Mouse (Mus musculus) hindbrain, embryonic 14.5 days (tissue): Measurements from ENCODE around the gene Zfp280b. TPM values are rescaled to one million over a fixed set of nuclear protein-coding genes. Genes with fewer than 3 reads are reported as not detected.

Experiments used
- ATAC-seq: fragments of 200-750 bp; cut with Nextera tagmentation; 2 replicates; pipeline ENCODE4 v1.8.0; 2017; ENCODE audit warnings: moderate number of reproducible peaks, mild to moderate bottlenecking, moderate TSS enrichment, moderate library complexity; ENCODE audit not compliant: low FRiP score
- DNase-seq: peaks from one replicate; pipeline ENCODE4 v3.0.0-alpha.2; 2015; ENCODE audit warnings: low spot score
- H3K27ac ChIP-seq: fragments of 300-500 bp; sonication (generic); 2 replicates; pipeline ENCODE4 v1.5.1; 2014; ENCODE audit warnings: mild to moderate bottlenecking, moderate library complexity
- H3K27me3 ChIP-seq: fragments of 300-500 bp; sonication (generic); 2 replicates; pipeline ENCODE4 v1.6.1; 2014; ENCODE audit warnings: mild to moderate bottlenecking, low read length, mixed read lengths; ENCODE audit not compliant: control insufficient read depth, insufficient read depth
- H3K36me3 ChIP-seq: fragments of 300-500 bp; sonication (generic); replicated peaks from 2 replicates; pipeline ENCODE4 v1.6.1; 2014; ENCODE audit not compliant: control insufficient read depth, insufficient read depth
- H3K4me1 ChIP-seq: fragments of 300-500 bp; sonication (generic); replicated peaks from 2 replicates; pipeline ENCODE4 v1.6.1; 2014; ENCODE audit warnings: antibody characterized with exemption, low read length, mixed read lengths; ENCODE audit not compliant: control insufficient read depth, insufficient read depth
- H3K4me2 ChIP-seq: fragments of 300-500 bp; sonication (generic); replicated peaks from 2 replicates; pipeline ENCODE4 v1.6.1; 2014; ENCODE audit warnings: mild to moderate bottlenecking, moderate library complexity
- H3K4me3 ChIP-seq: fragments of 300-500 bp; sonication (generic); replicated peaks from 2 replicates; pipeline ENCODE4 v1.5.1; 2014; ENCODE audit warnings: mild to moderate bottlenecking, low read length
- H3K9ac ChIP-seq: fragments of 300-500 bp; sonication (generic); 2 replicates; pipeline ENCODE4 v1.6.1; 2014
- H3K9me3 ChIP-seq: fragments of 300-500 bp; sonication (generic); 2 replicates; pipeline ENCODE4 v1.6.1; 2016; ENCODE audit warnings: low read length; ENCODE audit not compliant: control insufficient read depth
- WGBS: fragments of 180-500 bp; shearing (Covaris S2); extraction: QIAGEN DNeasy Blood & Tissue Kit; methylation state at CpG from one replicate; pipeline ENCODE4 v1.1.7; 2014; 5-methylcytosine and 5-hydroxymethylcytosine counted together
- polyA plus RNA-seq: library from polyadenylated mRNA; unstranded; fragments of >200 nt; fragmentation: Nextera tagmentation; extraction: Ambion mirVana; gene quantifications from 2 replicates; pipeline ENCODE4 v1.2.1, GENCODE M21; 2014

Zfp280b gene
- polyA plus RNA-seq, 1 experiment from 2014 or later: 11.9 TPM

GRCm38 (mm10) chr10:76028016-76028366 lies 4.5 kb upstream of the Zfp280b start:
- H3K36me3 ChIP-seq: no peaks in the 10 kb centered on the region
- ATAC-seq (no peak), DNase-seq (no peak)
- no peaks in the 10 kb centered on the region for H3K4me1 ChIP-seq
- WGBS: 24% methylated on average over 4 of the region's 4 CpGs
- H3K27me3 ChIP-seq: no peaks in the 10 kb centered on the region
- H3K4me2 ChIP-seq: no peak overlapping the region
- H3K9me3 ChIP-seq: no peaks in the 10 kb centered on the region
- no peak overlapping the region for H3K9ac ChIP-seq
- no peak overlapping the region for H3K27ac ChIP-seq
- no peak overlapping the region for H3K4me3 ChIP-seq

GRCm38 (mm10) chr10:76028396-76028795 lies 4.1 kb upstream of the Zfp280b start:
- Histone ChIP-seq H3K36me3 (no peaks in the 10 kb centered on the region), H3K9me3 (no peaks in the 10 kb centered on the region), H3K4me1 (peaks cover 4% of the 10 kb centered on the region), H3K9ac (no peak overlapping the region), H3K4me3 (no peak overlapping the region), H3K27ac (no peak overlapping the region), H3K4me2 (no peak overlapping the region), H3K27me3 (no peaks in the 10 kb centered on the region)
- 81% methylated on average over 9 of the region's 9 CpGs for WGBS
- no peak for ATAC-seq
- no peak for DNase-seq

GRCm38 (mm10) chr10:76029276-76029675 lies 3.2 kb upstream of the Zfp280b start:
- Histone ChIP-seq H3K9ac (no peak overlapping the region), H3K4me1 (peaks cover 7% of the 10 kb centered on the region), H3K4me2 (no peak overlapping the region), H3K27ac (no peak overlapping the region), H3K9me3 (no peaks in the 10 kb centered on the region), H3K27me3 (no peaks in the 10 kb centered on the region), H3K4me3 (no peak overlapping the region), H3K36me3 (no peaks in the 10 kb centered on the region)
- WGBS: 66% methylated on average over 5 of the region's 5 CpGs
- DNase-seq (no peak), ATAC-seq (no peak)

- H3K4me3 ChIP-seq: no peak overlapping the region
These were observed 2.0 kb upstream of the Zfp280b start for GRCm38 (mm10) chr10:76030496-76030895.

GRCm38 (mm10) chr10:76031511-76032401 lies 694 bp upstream of the Zfp280b start:
- WGBS: 57% methylated on average over 14 of the region's 14 CpGs
- DNase-seq: no peak
- H3K4me2 ChIP-seq: peak overlapping the region; percentile 63
- H3K27ac ChIP-seq: peak overlapping the region; percentile 62
- no peaks in the 10 kb centered on the region for H3K27me3 ChIP-seq
- peak overlapping the region; percentile 89 for H3K4me3 ChIP-seq
- peak; percentile 74 for ATAC-seq
- H3K9ac ChIP-seq: peak overlapping the region; percentile 91
- no peaks in the 10 kb centered on the region for H3K9me3 ChIP-seq
- H3K4me1 ChIP-seq: peaks cover 7% of the 10 kb centered on the region
- no peaks in the 10 kb centered on the region for H3K36me3 ChIP-seq

More at GRCm38 (mm10) chr10:76030496-76030895, 2.0 kb upstream of the Zfp280b start:
- ATAC-seq (no peak), DNase-seq (no peak)
- peaks cover 7% of the 10 kb centered on the region for H3K4me1 ChIP-seq
- no peak overlapping the region for H3K27ac ChIP-seq
- H3K9me3 ChIP-seq: no peaks in the 10 kb centered on the region
- WGBS: 62% methylated on average over 5 of the region's 5 CpGs
- no peak overlapping the region for H3K9ac ChIP-seq
- no peaks in the 10 kb centered on the region for H3K27me3 ChIP-seq
- no peak overlapping the region for H3K4me2 ChIP-seq
- H3K36me3 ChIP-seq: no peaks in the 10 kb centered on the region

- Histone ChIP-seq H3K9ac (peak overlapping the region; percentile 91), H3K27me3 (no peaks in the 10 kb centered on the region), H3K9me3 (no peaks in the 10 kb centered on the region), H3K4me2 (peak overlapping the region; percentile 63), H3K27ac (peak overlapping the region; percentile 62; the same call in 1 of the 2 replicates), H3K36me3 (peaks cover 2% of the 10 kb centered on the region; the same call in 1 of the 2 replicates), H3K4me1 (peaks cover 7% of the 10 kb centered on the region), H3K4me3 (peak overlapping the region; percentile 89)
- DNase-seq (peak; percentile 36), ATAC-seq (no peak)
- WGBS: 20% methylated on average over 7 of the region's 7 CpGs
These were observed 637 bp downstream of the Zfp280b start for GRCm38 (mm10) chr10:76033119-76033455.

GRCm38 (mm10) chr10:76034001-76034600 lies 1.7 kb downstream of the Zfp280b start:
- ATAC-seq (no peak), DNase-seq (no peak)
- peaks cover 12% of the 10 kb centered on the region for H3K36me3 ChIP-seq
- no peak overlapping the region for H3K4me2 ChIP-seq
- no peaks in the 10 kb centered on the region for H3K27me3 ChIP-seq
- no peak overlapping the region for H3K27ac ChIP-seq
- H3K9me3 ChIP-seq: no peaks in the 10 kb centered on the region
- H3K4me1 ChIP-seq: peaks cover 7% of the 10 kb centered on the region
- WGBS: 95% methylated on average over 8 of the region's 8 CpGs
- no peak overlapping the region for H3K4me3 ChIP-seq
- no peak overlapping the region for H3K9ac ChIP-seq

GRCm38 (mm10) chr10:76035277-76035676 lies 2.8 kb downstream of the Zfp280b start:
- Histone ChIP-seq H3K9ac (no peak overlapping the region), H3K36me3 (peaks cover 24% of the 10 kb centered on the region), H3K9me3 (no peaks in the 10 kb centered on the region), H3K4me3 (no peak overlapping the region), H3K4me2 (no peak overlapping the region), H3K4me1 (peaks cover 7% of the 10 kb centered on the region), H3K27ac (no peak overlapping the region), H3K27me3 (no peaks in the 10 kb centered on the region)
- ATAC-seq: no peak
- DNase-seq: no peak

GRCm38 (mm10) chr10:76036962-76037361 lies 4.5 kb downstream of the Zfp280b start:
- ATAC-seq: no peak
- H3K9ac ChIP-seq: no peak overlapping the region
- H3K27me3 ChIP-seq: no peaks in the 10 kb centered on the region
- H3K4me2 ChIP-seq: no peak overlapping the region
- no peak overlapping the region for H3K4me3 ChIP-seq
- peaks cover 39% of the 10 kb centered on the region for H3K36me3 ChIP-seq
- peaks cover 7% of the 10 kb centered on the region for H3K4me1 ChIP-seq
- H3K9me3 ChIP-seq: no peaks in the 10 kb centered on the region
- 99% methylated on average over 5 of the region's 5 CpGs for WGBS
- no peak overlapping the region for H3K27ac ChIP-seq
- no peak for DNase-seq
